Mouse (Mus musculus) forebrain, embryonic 10.5 days (tissue): ENCODE results near the gene Ep400. TPM values are rescaled to one million over a fixed set of nuclear protein-coding genes. Genes with fewer than 3 reads are reported as not detected.

Experiments
- DNase-seq: peaks from one replicate; pipeline ENCODE4 v3.0.0-alpha.2; 2017; ENCODE audit warnings: low spot score; ENCODE audit errors: extremely low spot score
- H3K27ac ChIP-seq: fragments of 300-500 bp; sonication (generic); 2 replicates; pipeline ENCODE4 v1.5.1; 2016; ENCODE audit warnings: mild to moderate bottlenecking
- H3K27me3 ChIP-seq: fragments of 300-500 bp; sonication (generic); 2 replicates; pipeline ENCODE4 v1.6.1; 2016; ENCODE audit warnings: mild to moderate bottlenecking; ENCODE audit not compliant: poor library complexity, severe bottlenecking
- H3K36me3 ChIP-seq: fragments of 300-500 bp; sonication (generic); replicated peaks from 2 replicates; pipeline ENCODE4 v1.6.1; 2016; ENCODE audit warnings: mild to moderate bottlenecking, moderate library complexity
- H3K4me1 ChIP-seq: fragments of 300-500 bp; sonication (generic); 2 replicates; pipeline ENCODE4 v1.6.1; 2016
- H3K4me3 ChIP-seq: fragments of 300-500 bp; sonication (generic); 2 replicates; pipeline ENCODE4 v1.5.1; 2016; ENCODE audit warnings: mild to moderate bottlenecking, moderate library complexity
- H3K9me3 ChIP-seq: fragments of 300-500 bp; sonication (generic); 2 replicates; pipeline ENCODE4 v1.6.1; 2016; ENCODE audit warnings: mild to moderate bottlenecking, moderate library complexity
- WGBS: fragments of 180-500 bp; shearing (Covaris S2); methylation state at CpG from one replicate; pipeline ENCODE4 v1.1.7; 2016; 5-methylcytosine and 5-hydroxymethylcytosine counted together
- polyA plus RNA-seq: library from polyadenylated mRNA; unstranded; fragments of >200 nt; fragmentation: Nextera tagmentation; extraction: Ambion mirVana; gene quantifications from 2 replicates; pipeline ENCODE4 v1.2.1, GENCODE M21; 2016

Gene Ep400
- polyA plus RNA-seq: 66.8 and 68.8 TPM in 2 replicates

- Histone ChIP-seq H3K36me3 (peaks cover 51% of the 10 kb centered on the region), H3K9me3 (no peaks in the 10 kb centered on the region), H3K4me1 (peaks cover 26% of the 10 kb centered on the region), H3K27me3 (no peaks in the 10 kb centered on the region), H3K4me3 (peak within 1 kb of the TSS; percentile 88), H3K27ac (peak within 1 kb of the TSS; percentile 97)
- under 1% methylated on average over 83 of the region's 83 CpGs for WGBS
- peak; percentile 100 for DNase-seq
These were observed at the start of gene Ep400 for GRCm38 (mm10) chr5:110770448-110771158. Ep400 (minus strand) TSS chr5:110770717.

GRCm38 (mm10) chr5:110809667-110810325 lies 39.3 kb upstream of the Ep400 start, which contains the start of gene Ulk1:
Ulk1 (minus strand) TSS chr5:110810097.
- H3K4me1 ChIP-seq: peaks cover 34% of the 10 kb centered on the region
- peaks cover 33% of the 10 kb centered on the region for H3K36me3 ChIP-seq
- peak within 1 kb of the TSS; percentile 92 for H3K27ac ChIP-seq
- no peaks in the 10 kb centered on the region for H3K9me3 ChIP-seq
- peak; percentile 99 for DNase-seq
- H3K4me3 ChIP-seq: peak within 1 kb of the TSS; percentile 83
- H3K27me3 ChIP-seq: no peaks in the 10 kb centered on the region
- under 1% methylated on average over 80 of the region's 80 CpGs for WGBS

- 2% methylated on average over 27 of the region's 27 CpGs for WGBS
- H3K27me3 ChIP-seq: no peaks in the 10 kb centered on the region
- H3K9me3 ChIP-seq: no peaks in the 10 kb centered on the region
- peaks cover 40% of the 10 kb centered on the region for H3K36me3 ChIP-seq
- peak; percentile 61 for DNase-seq
- H3K4me3 ChIP-seq: peak overlapping the region; percentile 83
- H3K27ac ChIP-seq: peak overlapping the region; percentile 92
- peaks cover 34% of the 10 kb centered on the region for H3K4me1 ChIP-seq
These were observed 38.5 kb upstream of the Ep400 start for GRCm38 (mm10) chr5:110808821-110809666.

- peak; percentile 82 for DNase-seq
- Histone ChIP-seq H3K4me3 (peak overlapping the region; percentile 83), H3K27ac (peak overlapping the region; percentile 73), H3K27me3 (no peaks in the 10 kb centered on the region), H3K4me1 (peaks cover 34% of the 10 kb centered on the region), H3K36me3 (peaks cover 48% of the 10 kb centered on the region), H3K9me3 (no peaks in the 10 kb centered on the region)
- 6% methylated on average over 14 of the region's 14 CpGs for WGBS
These were observed 37.6 kb upstream of the Ep400 start for GRCm38 (mm10) chr5:110808061-110808631.

GRCm38 (mm10) chr5:110807453-110807852 lies 36.9 kb upstream of the Ep400 start:
- peaks cover 54% of the 10 kb centered on the region for H3K36me3 ChIP-seq
- WGBS: 85% methylated on average over 4 of the region's 4 CpGs
- no peaks in the 10 kb centered on the region for H3K27me3 ChIP-seq
- peak overlapping the region; percentile 83 for H3K4me3 ChIP-seq
- peaks cover 34% of the 10 kb centered on the region for H3K4me1 ChIP-seq
- no peaks in the 10 kb centered on the region for H3K9me3 ChIP-seq
- no peak for DNase-seq
- H3K27ac ChIP-seq: peak overlapping the region; percentile 73; the same call in 1 of the 2 replicates

GRCm38 (mm10) chr5:110806676-110807075 lies 36.2 kb upstream of the Ep400 start:
- no peaks in the 10 kb centered on the region for H3K27me3 ChIP-seq
- no peak for DNase-seq
- H3K27ac ChIP-seq: no peak overlapping the region
- H3K4me1 ChIP-seq: peaks cover 34% of the 10 kb centered on the region
- WGBS: 84% methylated on average over 1 of the region's 1 CpGs
- no peaks in the 10 kb centered on the region for H3K9me3 ChIP-seq
- peaks cover 62% of the 10 kb centered on the region for H3K36me3 ChIP-seq
- no peak overlapping the region; the same call in 1 of the 2 replicates for H3K4me3 ChIP-seq

GRCm38 (mm10) chr5:110806154-110806553 lies 35.6 kb upstream of the Ep400 start:
- WGBS: 86% methylated on average over 4 of the region's 4 CpGs
- peaks cover 67% of the 10 kb centered on the region for H3K36me3 ChIP-seq

GRCm38 (mm10) chr5:110804012-110804743 lies 33.7 kb upstream of the Ep400 start:
- Histone ChIP-seq H3K36me3 (peaks cover 87% of the 10 kb centered on the region), H3K4me3 (no peak overlapping the region), H3K27ac (no peak overlapping the region), H3K27me3 (no peaks in the 10 kb centered on the region), H3K9me3 (no peaks in the 10 kb centered on the region), H3K4me1 (peaks cover 28% of the 10 kb centered on the region)
- WGBS: 90% methylated on average over 7 of the region's 7 CpGs
- DNase-seq: no peak

More at GRCm38 (mm10) chr5:110806154-110806553, 35.6 kb upstream of the Ep400 start:
- Histone ChIP-seq H3K9me3 (no peaks in the 10 kb centered on the region), H3K4me3 (no peak overlapping the region), H3K4me1 (peaks cover 34% of the 10 kb centered on the region), H3K27ac (no peak overlapping the region), H3K27me3 (no peaks in the 10 kb centered on the region)
- no peak for DNase-seq

- H3K4me1 ChIP-seq: peaks cover 15% of the 10 kb centered on the region
- no peak overlapping the region for H3K27ac ChIP-seq
- no peaks in the 10 kb centered on the region for H3K9me3 ChIP-seq
- no peak for DNase-seq
- peaks cover 98% of the 10 kb centered on the region for H3K36me3 ChIP-seq
- H3K4me3 ChIP-seq: no peak overlapping the region
- no peaks in the 10 kb centered on the region for H3K27me3 ChIP-seq
These were observed 32.3 kb upstream of the Ep400 start for GRCm38 (mm10) chr5:110802809-110803208.

GRCm38 (mm10) chr5:110802186-110802585 lies 31.7 kb upstream of the Ep400 start:
- WGBS: 89% methylated on average over 4 of the region's 4 CpGs
- Histone ChIP-seq H3K4me1 (peaks cover 8% of the 10 kb centered on the region), H3K27ac (no peak overlapping the region), H3K4me3 (no peak overlapping the region), H3K9me3 (no peaks in the 10 kb centered on the region), H3K36me3 (peaks cover 98% of the 10 kb centered on the region), H3K27me3 (no peaks in the 10 kb centered on the region)
- no peak for DNase-seq

GRCm38 (mm10) chr5:110801036-110801624 lies 30.6 kb upstream of the Ep400 start:
- DNase-seq: no peak
- Histone ChIP-seq H3K4me1 (no peaks in the 10 kb centered on the region; the same call in 1 of the 2 replicates), H3K9me3 (no peaks in the 10 kb centered on the region), H3K27me3 (no peaks in the 10 kb centered on the region), H3K4me3 (no peak overlapping the region), H3K36me3 (peaks cover 98% of the 10 kb centered on the region), H3K27ac (no peak overlapping the region)
- 94% methylated on average over 3 of the region's 3 CpGs for WGBS
